In the genomic region with DNA sequence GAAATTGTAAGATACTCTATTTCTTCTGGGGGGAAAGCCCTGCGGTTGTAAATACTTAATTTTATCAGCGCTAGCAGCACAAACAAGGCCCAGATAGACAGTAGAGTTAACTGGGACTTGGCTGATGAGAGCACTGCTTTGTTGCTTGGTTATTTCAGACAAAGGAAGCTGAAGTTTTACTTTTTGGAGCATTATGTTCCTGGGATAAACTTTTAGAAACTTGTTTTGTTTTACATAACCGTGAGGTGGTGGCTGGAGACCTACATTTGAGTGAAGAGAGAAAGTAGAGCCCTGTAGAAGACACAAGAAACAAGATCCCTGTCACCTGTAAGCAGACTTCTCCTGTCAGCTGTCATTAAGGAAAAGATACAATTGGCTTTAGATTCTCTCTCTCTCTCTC, we compare ENCODE assay signal across 10 mouse cellular contexts. TPM values are rescaled to one million over a fixed set of nuclear protein-coding genes. Genes with fewer than 3 reads are reported as not detected.
DNase-seq lines count a peak whose midpoint lies in the region; ATAC-seq and TF ChIP-seq lines count a peak whose summit lies in the region.
"Had no signal": no experiment of that assay in that cellular context is flagged by ENCODE, and none has a peak within 500 bp of the region (broad histone marks: within the 10 kb centered on the region; RNA-seq: fewer than 3 reads in every experiment).

No protein-coding gene starts in this region.

- no peak overlapping the region for H3K9ac ChIP-seq in heart, postnatal 0 days (replicated peaks; ENCODE audit: low read depth, low read length)
- no peak overlapping the region; the same call in 1 of the 2 replicates for H3K9ac ChIP-seq in embryonic facial prominence, embryonic 12.5 days
- peak overlapping the region; percentile 67; the same call in 1 of the 2 replicates for H3K9ac ChIP-seq in forebrain, postnatal 0 days
- H3K9ac ChIP-seq in midbrain, embryonic 14.5 days (replicated peaks; ENCODE audit: low read length), result peak overlapping the region; percentile 64; the same call in 1 of the 2 replicates
- H3K9ac ChIP-seq: liver, embryonic 12.5 days had no signal

- no peak for TF ChIP-seq EP300 in heart, postnatal 0 days (IDR thresholded peaks at IDR 0.05; ENCODE audit: low read depth)

- no peak for ATAC-seq in heart, postnatal 0 days (ENCODE audit: insufficient read depth, low read depth)
- no peak for ATAC-seq in embryonic facial prominence, embryonic 12.5 days (ENCODE audit: insufficient number of reproducible peaks, insufficient read depth, low FRiP score, low TSS enrichment)
- no peak for ATAC-seq in forebrain, postnatal 0 days
- no peak for ATAC-seq in midbrain, embryonic 14.5 days (ENCODE audit: low FRiP score, low TSS enrichment)
- ATAC-seq: liver, embryonic 12.5 days had no signal

- 72% methylated on average over 3 of the region's 3 CpGs for WGBS in heart, postnatal 0 days
- 65% methylated on average over 3 of the region's 3 CpGs for WGBS in embryonic facial prominence, embryonic 12.5 days
- 69% methylated on average over 3 of the region's 3 CpGs for WGBS in forebrain, postnatal 0 days
- 70% methylated on average over 3 of the region's 3 CpGs for WGBS in midbrain, embryonic 14.5 days

- no peaks in the 10 kb centered on the region for H3K9me3 ChIP-seq in heart, postnatal 0 days (replicated peaks; ENCODE audit: control insufficient read depth, low read length)
- no peaks in the 10 kb centered on the region for H3K9me3 ChIP-seq in embryonic facial prominence, embryonic 12.5 days
- no peaks in the 10 kb centered on the region for H3K9me3 ChIP-seq in forebrain, postnatal 0 days (ENCODE audit: low read length)
- H3K9me3 ChIP-seq in midbrain, embryonic 14.5 days (ENCODE audit: control insufficient read depth, low read length), result no peaks in the 10 kb centered on the region
- H3K9me3 ChIP-seq: liver, embryonic 12.5 days had no signal

- TF ChIP-seq CTCF in heart, postnatal 0 days (IDR thresholded peaks at IDR 0.05; ENCODE audit: low read depth), result no peak
- TF ChIP-seq CTCF in forebrain, postnatal 0 days (IDR thresholded peaks at IDR 0.05; ENCODE audit: low read depth), result no peak

- H3K36me3 ChIP-seq in heart, postnatal 0 days (replicated peaks; ENCODE audit: control insufficient read depth, insufficient read depth, low read length), result no peaks in the 10 kb centered on the region
- no peaks in the 10 kb centered on the region for H3K36me3 ChIP-seq in embryonic facial prominence, embryonic 12.5 days
- no peaks in the 10 kb centered on the region for H3K36me3 ChIP-seq in forebrain, postnatal 0 days (ENCODE audit: insufficient read depth)
- no peaks in the 10 kb centered on the region for H3K36me3 ChIP-seq in midbrain, embryonic 14.5 days (ENCODE audit: control insufficient read depth, insufficient read depth, low read length)
- H3K36me3 ChIP-seq: liver, embryonic 12.5 days had no signal

- intact Hi-C loops in heart, postnatal 10 days (cut with DNase I), result no loop called here

- peak overlapping the region; percentile 48; the same call in 1 of the 2 replicates for H3K4me3 ChIP-seq in heart, postnatal 0 days (ENCODE audit: low read depth, low read length)
- H3K4me3 ChIP-seq in embryonic facial prominence, embryonic 12.5 days, result peak overlapping the region; percentile 52
- H3K4me3 ChIP-seq in forebrain, postnatal 0 days (ENCODE audit: low read depth, low read length), result peak overlapping the region; percentile 62
- H3K4me3 ChIP-seq in midbrain, embryonic 14.5 days (replicated peaks; ENCODE audit: low read depth, low read length), result peak overlapping the region; percentile 61

- peak overlapping the region; percentile 91 for H3K4me2 ChIP-seq in heart, postnatal 0 days (ENCODE audit: low read depth, low read length)
- H3K4me2 ChIP-seq in embryonic facial prominence, embryonic 12.5 days (replicated peaks), result peak overlapping the region; percentile 95
- H3K4me2 ChIP-seq in forebrain, postnatal 0 days (ENCODE audit: low read depth), result peak overlapping the region; percentile 96
- H3K4me2 ChIP-seq in midbrain, embryonic 14.5 days (ENCODE audit: low read length), result peak overlapping the region; percentile 98

- H3K27me3 ChIP-seq in heart, postnatal 0 days (ENCODE audit: control insufficient read depth, insufficient read depth, low read length), result peaks cover 30% of the 10 kb centered on the region
- peaks cover 52% of the 10 kb centered on the region for H3K27me3 ChIP-seq in embryonic facial prominence, embryonic 12.5 days
- H3K27me3 ChIP-seq in forebrain, postnatal 0 days (ENCODE audit: insufficient read depth, low read length), result no peaks in the 10 kb centered on the region
- H3K27me3 ChIP-seq in midbrain, embryonic 14.5 days (ENCODE audit: control insufficient read depth, insufficient read depth, low read length), result peaks cover 16% of the 10 kb centered on the region

- peaks cover 8% of the 10 kb centered on the region; the same call in 1 of the 2 replicates for H3K4me1 ChIP-seq in heart, postnatal 0 days (ENCODE audit: control insufficient read depth, insufficient read depth)
- peaks cover 11% of the 10 kb centered on the region for H3K4me1 ChIP-seq in embryonic facial prominence, embryonic 12.5 days
- H3K4me1 ChIP-seq in forebrain, postnatal 0 days (ENCODE audit: insufficient read depth), result no peaks in the 10 kb centered on the region
- 0 out of 2 replicates have a peak, but pooled peaks cover 9% of the 10 kb centered on the region for H3K4me1 ChIP-seq in midbrain, embryonic 14.5 days (ENCODE audit: control insufficient read depth, insufficient read depth, low read length)
- H3K4me1 ChIP-seq: liver, embryonic 12.5 days had no signal

- H3K27ac ChIP-seq in heart, postnatal 0 days (ENCODE audit: low read depth), result no peak overlapping the region
- H3K27ac ChIP-seq in embryonic facial prominence, embryonic 12.5 days, result no peak overlapping the region
- H3K27ac ChIP-seq in forebrain, postnatal 0 days (ENCODE audit: low read depth, low read length), result no peak overlapping the region
- H3K27ac ChIP-seq in midbrain, embryonic 14.5 days (replicated peaks; ENCODE audit: low read depth, low read length), result no peak overlapping the region
- H3K27ac ChIP-seq: liver, embryonic 12.5 days had no signal

- DNase-seq in heart, postnatal 0 days (ENCODE audit: low spot score), result no peak
- no peak for DNase-seq in heart, postnatal 10 days
- no peak for DNase-seq in forebrain, postnatal 0 days
- no peak for DNase-seq in midbrain, embryonic 14.5 days
- DNase-seq in cerebellum, adult 9-10 months, result no peak
- no peak for DNase-seq in cerebellum, adult 9-11 months
- no peak for DNase-seq in kidney, postnatal 36 days
- DNase-seq: cerebellum, adult 11 months had no signal

RNA-seq across cellular contexts. Expression of a gene that starts 1.4 kb away (rescaled TPM):
- total RNA-seq in heart, postnatal 0 days (2014; rRNA removed; ENCODE audit: low replicate concordance), result 1.2 and 3.0 TPM in 2 replicates
- 1.1 and 1.2 TPM in 2 replicates for polyA plus RNA-seq in heart, postnatal 0 days (2015; fragmentation: Nextera tagmentation; extraction: Ambion mirVana)
- under 1 TPM; 0.45 to 0.65 TPM for total RNA-seq in heart, postnatal 10 days (2021)
- 0.69 and 0.93 TPM in 2 replicates for polyA plus RNA-seq in embryonic facial prominence, embryonic 12.5 days (2016; fragmentation: Nextera tagmentation; extraction: Ambion mirVana)
- total RNA-seq in forebrain, postnatal 0 days (2014; rRNA removed), result 14.8 and 17.9 TPM in 2 replicates
- 4.1 and 6.1 TPM in 2 replicates for polyA plus RNA-seq in forebrain, postnatal 0 days (2015; fragmentation: Nextera tagmentation; extraction: Ambion mirVana)
- 5.4 and 6.3 TPM in 2 replicates for polyA plus RNA-seq in midbrain, embryonic 14.5 days (2014; fragmentation: Nextera tagmentation; extraction: Ambion mirVana)
- polyA plus RNA-seq: liver, embryonic 12.5 days had no signal

Comparison
In these comparisons a context has a peak if more than half of its experiments do, and no peak if none do; other contexts are left out.
1. H3K9ac ChIP-seq: peak in forebrain, postnatal 0 days (single experiment) and midbrain, embryonic 14.5 days (single experiment); none in heart, postnatal 0 days (single experiment) and embryonic facial prominence, embryonic 12.5 days (single experiment).
2. Peak in every context shown above with its lines, with median percentiles within 50 percentile points of each other: H3K4me2 ChIP-seq and H3K4me3 ChIP-seq.